Mouse (Mus musculus) thymus, adult 2 months (tissue): Measurements from ENCODE around the gene Ryr1.

Source experiments
- CTCF ChIP-seq: fragments of 200-500 bp; IDR thresholded peaks from 2 replicates; pipeline ENCODE4 v1.5.1; 2012; ENCODE audit warnings: mild to moderate bottlenecking, control low read depth, low read length, moderate library complexity, borderline replicate concordance; ENCODE audit not compliant: control insufficient read depth, poor library complexity, insufficient read depth; ENCODE audit errors: extremely low read depth
- POLR2A ChIP-seq: fragments of 200-500 bp; IDR thresholded peaks from 2 replicates; pipeline ENCODE4 v1.6.1; 2012; ENCODE audit warnings: mild to moderate bottlenecking, low read length, control low read depth, moderate library complexity; ENCODE audit not compliant: control insufficient read depth, poor library complexity, insufficient read depth; ENCODE audit errors: extremely low read depth

DNA sequence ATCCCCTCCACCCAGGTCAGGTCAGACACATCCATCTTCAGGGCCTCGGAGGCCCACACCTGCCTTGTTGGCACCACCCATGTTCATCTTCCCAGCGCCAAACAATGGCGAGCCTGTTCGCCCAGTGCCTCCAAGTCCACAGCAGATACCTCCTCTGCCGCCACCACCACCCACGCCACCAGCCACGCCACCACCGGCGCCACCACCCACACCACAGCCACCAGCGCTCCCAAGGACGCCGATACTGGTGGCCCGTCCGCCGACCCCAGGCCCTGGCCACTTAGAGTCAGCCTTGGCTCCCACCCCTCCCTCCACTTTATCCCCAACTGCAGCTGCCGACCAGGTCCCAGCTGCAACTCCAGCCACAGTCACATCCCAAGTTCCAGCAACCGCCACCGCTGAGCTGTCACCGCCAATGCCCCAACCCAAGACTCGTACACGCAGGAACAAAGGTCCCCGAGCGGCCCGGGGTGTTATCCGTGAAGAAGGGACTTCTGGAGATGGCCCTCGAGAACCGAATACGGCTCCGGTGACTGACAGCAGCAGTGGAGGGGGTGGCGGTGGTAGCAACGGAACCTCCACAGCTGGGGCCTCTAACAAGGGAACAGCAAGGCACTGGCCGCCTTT is 47.5 kb upstream of the Ryr1 start:
- TF ChIP-seq CTCF (no peak), POLR2A (no peak)
